Mouse (Mus musculus): ENCODE data around the gene Wdr60.
"Not testable (repeated sequence)": the region's sequence is repeated elsewhere in the genome, so short reads cannot be mapped to it uniquely, and the experiment has no call there.

The Wdr60 gene

GRCm38 (mm10) chr12:116262555-116263341 is at the start of gene Wdr60:
Gene Wdr60 (minus strand): TSS chr12:116263022.
- peak; percentile 87 for DNase-seq (ENCODE audit: low read depth, low spot score)

DNA sequence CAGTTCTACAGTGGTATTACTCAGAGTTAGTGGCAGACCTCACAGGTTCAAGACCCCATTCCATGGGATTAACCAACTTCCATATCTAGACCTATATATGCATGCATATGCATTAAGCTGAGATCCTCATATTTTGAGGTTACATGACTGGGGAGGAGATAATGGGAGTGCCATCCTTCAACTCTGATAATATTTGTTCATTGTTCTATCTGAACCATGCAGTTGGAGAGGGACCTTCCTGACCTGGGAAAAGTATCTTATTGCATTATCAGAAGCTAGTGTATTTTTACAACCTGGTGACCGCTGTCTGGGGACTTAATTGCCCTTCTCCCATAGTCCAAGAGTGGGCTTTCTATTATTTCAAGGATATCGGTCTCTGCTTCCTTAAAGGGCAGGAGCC is 45.8 kb upstream of the Wdr60 start:
- no peak for DNase-seq (ENCODE audit: low read depth, low spot score)

- DNase-seq (ENCODE audit: low read depth, low spot score), result no peak
Measured at GRCm38 (mm10) chr12:116307870-116308269, 45.0 kb upstream of the Wdr60 start.

DNA sequence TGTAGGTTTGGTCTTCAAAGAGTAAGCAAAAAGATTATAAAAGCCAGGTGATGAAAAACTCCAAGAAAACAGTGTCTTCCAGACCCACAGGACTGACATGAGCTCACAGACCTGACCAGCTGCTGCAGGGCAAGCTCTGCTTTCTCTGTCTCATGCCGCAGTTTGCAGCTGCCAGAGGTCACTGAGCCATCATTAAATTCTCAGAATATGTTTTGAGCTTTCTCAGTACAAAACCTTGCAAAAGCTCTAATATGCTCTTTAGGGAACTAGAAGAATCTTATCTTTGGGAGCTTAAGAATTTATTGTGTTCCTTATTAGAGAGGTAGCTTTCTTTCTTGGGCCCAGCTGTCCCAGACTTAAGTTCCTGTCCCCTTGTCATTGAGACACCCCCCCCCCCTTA is 43.2 kb upstream of the Wdr60 start:
- DNase-seq (ENCODE audit: low read depth, low spot score), result no peak

DNA sequence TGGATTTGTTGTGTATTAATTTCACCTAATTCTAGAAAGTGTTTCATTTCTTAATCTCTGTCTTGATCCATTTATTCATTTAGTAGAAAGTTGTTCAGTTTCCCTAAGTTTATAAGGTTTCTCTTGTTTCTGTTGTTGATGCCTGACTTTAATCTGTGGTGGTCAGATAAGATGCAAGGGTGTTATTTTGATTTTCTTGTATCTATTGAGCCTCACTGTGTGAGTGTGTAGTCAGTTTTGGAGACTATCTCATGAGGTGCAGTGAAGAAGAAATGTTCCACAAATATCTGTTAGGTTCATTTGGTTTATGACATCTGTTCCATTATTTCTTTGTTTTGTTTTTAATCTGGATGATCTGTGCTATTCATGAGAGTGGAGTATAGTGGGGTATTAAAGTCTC is 39.4 kb upstream of the Wdr60 start:
- DNase-seq (ENCODE audit: low read depth, low spot score), result no peak

DNA sequence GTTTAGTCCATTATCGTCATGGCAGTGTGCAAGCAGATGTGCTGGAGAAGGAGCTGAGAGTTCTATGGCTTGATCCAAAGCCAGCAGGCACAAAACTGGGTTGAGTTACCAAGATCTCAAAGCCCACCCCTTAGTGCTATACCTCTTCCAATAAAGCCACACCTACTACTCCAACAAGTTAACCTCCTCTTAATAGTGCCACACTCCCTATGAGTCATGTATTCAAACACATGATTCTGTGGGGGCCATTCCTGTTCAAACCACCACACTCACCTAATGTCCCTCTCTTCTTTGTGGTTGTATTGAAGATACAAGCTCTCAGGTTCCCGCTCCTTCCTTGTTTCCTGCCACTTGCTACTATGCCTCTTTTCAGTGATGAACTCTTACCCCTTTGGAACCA is 37.1 kb upstream of the Wdr60 start:
- DNase-seq (ENCODE audit: low read depth, low spot score), result no peak

DNA sequence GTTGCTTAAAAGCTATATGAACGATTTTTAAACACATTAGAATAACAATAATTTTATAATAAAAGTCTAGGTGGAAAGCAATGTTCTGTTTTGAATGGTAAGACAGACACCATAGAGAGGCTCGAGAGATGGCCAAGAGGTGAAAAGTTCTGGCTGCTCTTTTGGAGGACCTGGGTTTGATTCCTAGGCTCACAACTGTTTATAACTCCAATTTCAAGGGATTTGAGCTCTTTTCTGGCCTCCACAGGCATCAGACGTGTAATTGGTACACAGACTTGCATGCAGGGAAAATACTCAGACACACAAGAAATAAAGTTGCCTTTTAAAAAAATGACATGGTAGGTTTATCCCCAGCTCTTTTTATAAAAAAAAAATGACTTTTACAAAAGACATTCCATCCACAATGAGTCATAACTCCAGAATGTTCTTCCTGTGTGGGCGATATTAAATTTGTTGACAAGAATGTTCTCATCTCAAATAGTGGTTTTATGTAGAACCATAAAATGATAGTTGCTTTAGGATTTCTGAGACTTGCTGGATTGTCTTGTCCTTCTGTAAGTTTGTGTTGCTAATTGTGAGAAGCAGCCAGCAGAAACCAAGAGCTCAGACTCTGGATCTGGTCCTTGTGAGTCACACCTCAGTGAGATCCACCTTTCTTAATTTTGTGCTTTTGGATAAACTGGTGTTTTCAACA is 30.9 kb upstream of the Wdr60 start:
- no peak for DNase-seq (ENCODE audit: low read depth, low spot score)

DNA sequence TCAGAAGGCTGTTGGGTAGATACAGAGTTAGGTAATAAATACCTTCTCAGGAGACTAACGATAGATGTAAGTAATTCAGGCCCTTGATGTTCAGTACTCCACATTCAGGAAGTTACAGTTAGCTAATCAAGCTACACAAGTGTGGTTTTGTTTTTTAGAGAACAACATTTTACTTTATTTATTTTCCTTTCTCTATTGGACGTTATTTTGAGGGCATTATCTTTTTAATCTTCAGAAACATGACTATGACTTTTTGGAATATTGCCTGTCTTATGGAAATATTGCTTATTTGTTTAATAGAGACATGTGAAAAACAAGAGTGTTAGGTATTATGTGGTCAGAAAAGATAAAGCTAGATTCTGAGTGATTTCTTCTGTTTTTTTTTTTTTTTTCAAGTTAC is 30.4 kb upstream of the Wdr60 start:
- no peak for DNase-seq (ENCODE audit: low read depth, low spot score)

DNA sequence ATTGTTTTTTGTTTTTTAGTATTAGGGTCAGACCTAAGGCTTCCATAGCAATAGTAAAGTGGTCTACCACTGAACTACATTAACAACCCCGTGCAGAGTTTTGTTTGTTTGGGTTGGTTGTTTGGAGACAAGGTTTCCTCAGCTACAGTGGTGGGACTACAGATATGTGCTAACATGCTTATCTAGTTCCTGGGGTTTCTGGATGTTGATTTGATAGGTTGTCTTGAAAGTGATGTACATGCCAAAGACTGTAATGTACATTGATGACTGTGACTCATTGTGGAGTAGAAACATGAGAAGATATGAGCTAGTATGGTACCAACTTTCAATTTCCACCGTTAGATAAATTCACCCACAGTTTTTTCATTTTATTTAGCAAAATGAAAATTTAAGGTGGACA is 20.7 kb upstream of the Wdr60 start:
- no peak for DNase-seq (ENCODE audit: low read depth, low spot score)

- no peak for DNase-seq (ENCODE audit: low read depth, low spot score)
Measured at GRCm38 (mm10) chr12:116282856-116283255, 20.0 kb upstream of the Wdr60 start.

DNA sequence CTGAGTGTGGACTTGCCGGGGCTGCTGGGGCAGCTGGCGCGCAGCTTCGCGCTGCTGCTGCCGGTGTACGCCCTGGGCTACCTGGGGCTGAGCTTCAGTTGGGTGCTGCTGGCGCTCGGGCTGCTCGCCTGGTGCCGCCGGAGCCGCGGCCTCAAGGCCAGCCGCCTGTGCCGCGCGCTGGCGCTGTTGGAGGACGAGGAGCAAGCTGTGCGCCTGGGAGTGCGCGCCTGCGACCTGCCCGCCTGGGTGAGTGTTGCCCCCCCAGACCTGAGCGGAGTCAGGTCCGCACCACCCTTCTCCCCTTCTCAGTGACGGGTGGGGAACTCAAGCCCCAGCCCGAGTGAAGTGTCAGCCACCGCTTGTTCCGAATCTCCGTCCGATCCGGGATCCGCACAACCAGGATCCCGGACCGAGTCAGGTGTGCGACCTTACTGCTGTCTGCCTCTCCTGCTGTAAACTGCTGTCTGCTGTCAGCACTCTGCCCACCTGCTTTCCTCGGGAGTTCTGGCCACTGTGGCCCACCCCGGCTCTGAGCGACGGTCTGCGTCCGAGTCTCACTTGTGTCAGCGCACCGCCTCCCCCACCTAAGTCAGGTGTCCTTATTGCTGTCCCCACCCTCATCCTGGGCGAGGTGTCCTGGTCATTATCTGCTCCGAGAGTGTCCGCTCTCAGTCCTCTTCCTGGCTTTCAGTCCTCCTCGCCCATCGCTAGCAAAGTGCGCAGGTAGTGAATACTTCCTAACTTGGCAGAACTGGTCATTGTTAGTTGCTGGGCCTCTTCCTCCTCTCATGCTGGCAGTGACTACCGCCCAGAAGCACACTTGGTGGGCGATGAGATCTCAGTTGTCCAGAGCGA is 18.8 kb upstream of the Wdr60 start:
- peak; percentile 14 for DNase-seq (ENCODE audit: low read depth, low spot score)

DNA sequence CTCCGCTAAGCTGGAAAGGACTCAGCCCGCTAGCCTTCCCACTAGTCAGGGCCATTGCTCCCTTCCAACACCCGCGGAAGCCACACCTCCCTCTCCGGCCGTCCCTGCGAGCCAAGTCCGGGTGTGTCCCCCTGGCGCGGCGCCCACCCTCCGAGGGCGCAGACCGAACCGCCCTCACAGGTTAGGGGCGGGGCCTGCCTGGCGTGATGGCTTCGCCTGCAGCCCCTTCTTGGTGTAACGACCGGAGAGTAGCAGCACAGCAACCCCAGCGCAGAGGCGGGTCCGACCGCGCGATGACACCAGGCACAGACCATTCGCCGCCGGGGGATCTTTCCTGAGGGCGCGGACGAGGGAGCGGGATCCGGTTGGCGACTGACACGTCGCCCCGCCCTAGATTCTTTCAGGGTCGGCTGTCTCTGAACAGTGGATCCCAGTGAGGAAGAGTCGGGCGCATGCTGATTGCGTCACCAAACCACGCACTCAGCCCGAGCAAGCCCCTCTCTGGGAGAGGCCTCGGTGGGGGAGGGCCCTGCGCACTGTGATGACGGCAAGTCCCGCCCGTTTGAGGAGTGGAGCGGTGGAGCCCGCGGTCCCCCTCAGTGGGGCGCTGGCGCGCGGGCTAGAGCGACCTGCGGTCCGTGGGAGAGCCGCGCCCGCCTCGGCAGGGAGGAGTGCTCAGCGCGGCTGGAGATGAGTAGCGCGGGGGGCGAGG is 18.0 kb upstream of the Wdr60 start, which contains the start of gene Esyt2:
Gene Esyt2 (plus strand): TSS at position 544 of the 712 bp plus-strand sequence.
- peak; percentile 97 for DNase-seq (ENCODE audit: low read depth, low spot score)

GRCm38 (mm10) chr12:116280149-116280652 is 17.4 kb upstream of the Wdr60 start:
- no peak for DNase-seq (ENCODE audit: low read depth, low spot score)

GRCm38 (mm10) chr12:116279181-116279580 is 16.4 kb upstream of the Wdr60 start:
- DNase-seq (ENCODE audit: low read depth, low spot score), result no peak

DNA sequence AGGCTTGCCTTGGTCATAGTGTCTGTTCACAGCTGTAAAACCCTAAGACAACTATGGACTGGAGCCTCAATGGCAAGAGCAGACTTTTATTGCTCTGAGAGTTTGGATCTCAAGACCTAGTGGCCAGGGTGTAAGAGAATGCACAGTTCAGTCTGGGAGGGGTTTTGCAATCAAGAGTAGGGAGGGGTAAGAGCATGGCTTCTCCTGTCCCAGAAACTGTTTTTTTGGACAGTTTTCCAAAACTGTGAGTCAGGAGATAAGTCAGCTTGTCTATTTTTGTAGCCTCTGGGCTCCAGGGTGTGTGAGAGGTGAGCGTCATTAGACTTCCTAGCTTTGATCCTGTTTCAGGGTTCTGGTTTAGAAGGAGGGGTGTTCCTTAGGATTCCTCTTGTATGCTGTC is 15.7 kb upstream of the Wdr60 start:
- no peak for DNase-seq (ENCODE audit: low read depth, low spot score)

DNA sequence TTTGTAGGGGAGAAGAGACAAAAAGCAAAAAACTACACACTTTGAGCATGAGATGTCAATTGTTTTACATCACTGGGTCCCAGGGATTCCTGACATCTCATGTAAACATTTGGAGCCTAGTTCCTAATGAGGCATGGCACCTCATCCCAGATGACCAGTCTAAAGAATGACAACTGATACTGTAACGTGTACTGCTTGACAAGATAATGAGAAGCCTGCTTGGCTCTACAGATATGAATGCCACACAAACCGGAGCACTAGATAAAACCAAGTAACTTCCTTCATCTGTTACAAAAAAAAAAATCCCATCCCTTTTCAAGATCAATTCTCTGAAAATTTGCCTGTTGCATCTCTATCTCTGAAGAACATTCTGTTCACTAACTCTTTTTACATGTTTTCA is 14.1 kb upstream of the Wdr60 start:
- DNase-seq (ENCODE audit: low read depth, low spot score), result no peak

DNA sequence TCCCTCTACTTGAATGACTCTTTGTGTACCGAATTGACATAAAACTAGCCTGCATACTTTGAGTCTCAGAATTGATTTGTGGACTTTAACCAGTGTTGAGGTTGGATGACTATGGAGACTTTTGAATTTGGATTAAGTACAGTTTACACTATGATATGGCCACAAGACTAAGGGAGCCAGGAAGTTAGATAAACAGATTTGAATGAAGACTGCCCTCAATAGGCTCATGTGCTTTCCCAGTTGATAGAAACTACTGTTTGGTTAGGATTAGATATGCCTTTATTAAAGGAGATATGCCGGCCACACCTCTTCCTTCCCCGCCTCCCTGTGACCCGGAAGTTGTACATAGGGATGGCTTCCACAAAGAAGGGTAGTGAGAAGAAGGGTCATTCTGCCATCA is 12.8 kb upstream of the Wdr60 start:
- no peak for DNase-seq (ENCODE audit: low read depth, low spot score)

GRCm38 (mm10) chr12:116275086-116275485 is 12.3 kb upstream of the Wdr60 start, which contains the start of gene Gm11027:
Gene Gm11027 (plus strand): TSS chr12:116275386.
- DNase-seq (ENCODE audit: low read depth, low spot score), result not testable (repeated sequence)

DNA sequence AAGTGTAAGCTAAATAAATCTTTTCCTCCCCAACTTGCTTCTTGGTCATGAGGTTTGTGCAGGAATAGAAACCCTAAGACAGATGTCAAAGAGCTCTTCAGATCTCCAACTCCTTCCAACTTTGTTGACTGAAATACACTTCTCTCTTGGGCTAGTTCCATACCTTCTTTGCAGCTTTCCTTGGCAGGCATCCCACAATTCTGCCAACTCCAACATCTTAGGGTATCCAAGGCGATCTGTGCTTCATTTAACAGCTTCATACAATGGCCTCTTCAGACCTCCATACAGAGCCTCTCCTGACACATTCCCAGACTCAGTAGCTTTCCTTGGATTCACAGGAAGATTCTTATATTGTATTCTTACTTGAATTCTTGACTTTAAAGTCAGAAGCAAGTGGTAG is 10.9 kb upstream of the Wdr60 start:
- DNase-seq (ENCODE audit: low read depth, low spot score), result no peak

DNA sequence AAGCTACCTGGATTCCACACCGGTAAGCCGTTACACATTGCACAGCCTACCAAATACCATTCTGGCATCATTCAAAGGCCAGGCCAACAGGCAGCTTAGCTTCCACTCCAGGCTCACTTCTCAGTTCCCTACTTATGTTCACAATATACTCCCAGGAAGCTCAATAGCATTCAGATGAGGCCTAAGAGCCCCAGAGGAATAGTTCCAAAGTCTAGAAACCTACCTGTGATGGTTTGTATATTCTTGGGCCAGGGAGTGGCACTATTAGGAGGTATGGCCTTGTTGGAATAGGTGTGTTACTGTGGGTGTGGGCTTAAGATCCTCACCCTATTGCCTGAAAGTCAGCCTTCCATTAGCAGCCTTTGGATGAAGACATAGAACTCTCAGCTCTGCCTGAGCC is 8.2 kb upstream of the Wdr60 start:
- no peak for DNase-seq (ENCODE audit: low read depth, low spot score)

- DNase-seq (ENCODE audit: low read depth, low spot score), result no peak
Measured at GRCm38 (mm10) chr12:116270538-116270937, 7.7 kb upstream of the Wdr60 start.
